Mouse (Mus musculus): ENCODE results near the gene I0C0044D17Rik.

I0C0044D17Rik gene

GRCm38 (mm10) chr4:98785851-98786250 lies 37.8 kb downstream of the I0C0044D17Rik start:
- ATAC-seq (ENCODE audit: insufficient number of reproducible peaks, low FRiP score, low TSS enrichment) = no peak

- peak; percentile 59; the same call in 1 of the 2 replicates for ATAC-seq (ENCODE audit: insufficient number of reproducible peaks, low FRiP score, low TSS enrichment)
These were observed 45.4 kb downstream of the I0C0044D17Rik start for GRCm38 (mm10) chr4:98778219-98778618.

GRCm38 (mm10) chr4:98777464-98777863 lies 46.2 kb downstream of the I0C0044D17Rik start:
- ATAC-seq (ENCODE audit: insufficient number of reproducible peaks, low FRiP score, low TSS enrichment) = no peak

- ATAC-seq (ENCODE audit: insufficient number of reproducible peaks, low FRiP score, low TSS enrichment) = no peak
These were observed 46.8 kb downstream of the I0C0044D17Rik start for GRCm38 (mm10) chr4:98776721-98777427.

- ATAC-seq (ENCODE audit: insufficient number of reproducible peaks, low FRiP score, low TSS enrichment) = no peak
These were observed 49.9 kb downstream of the I0C0044D17Rik start for GRCm38 (mm10) chr4:98773785-98774184.

Measured in cerebellum, adult (tissue).